Mouse (Mus musculus) lung, postnatal 0 days (tissue): Measurements from ENCODE around the gene Smgc.
"Not testable (repeated sequence)": the region's sequence is repeated elsewhere in the genome, so short reads cannot be mapped to it uniquely, and the experiment has no call there.

Experiments
- CTCF ChIP-seq: IDR thresholded peaks from 2 replicates; pipeline ENCODE4 v1.5.1; 2016; ENCODE audit warnings: antibody characterized with exemption, mild to moderate bottlenecking
- EP300 ChIP-seq: IDR thresholded peaks from 2 replicates; pipeline ENCODE4 v1.6.1; 2016; ENCODE audit warnings: antibody characterized with exemption, mild to moderate bottlenecking, control low read depth

- not testable (repeated sequence) for TF ChIP-seq CTCF, EP300
Measured at GRCm38 (mm10) chr15:91864130-91864529, 26.1 kb downstream of the Smgc start.
